Mouse (Mus musculus) sigmoid colon, adult 10 weeks (tissue): ENCODE measurements around the gene S100a13. TPM values are rescaled to one million over a fixed set of nuclear protein-coding genes. Genes with fewer than 3 reads are reported as not detected.

Experiments used
- polyA plus RNA-seq: library from polyadenylated mRNA; stranded (reverse); fragments of 350-450 nt; fragmentation: Illumina TruSeq; extraction: RNeasy Lipid Tissue Mini Kit (QIAGEN cat#74804); gene quantifications from one replicate; pipeline ENCODE4 v1.2.3, GENCODE M21; 2014; ENCODE audit warnings: low read depth, low replicate concordance

The S100a13 gene
- 15.8 TPM for polyA plus RNA-seq

DNA sequence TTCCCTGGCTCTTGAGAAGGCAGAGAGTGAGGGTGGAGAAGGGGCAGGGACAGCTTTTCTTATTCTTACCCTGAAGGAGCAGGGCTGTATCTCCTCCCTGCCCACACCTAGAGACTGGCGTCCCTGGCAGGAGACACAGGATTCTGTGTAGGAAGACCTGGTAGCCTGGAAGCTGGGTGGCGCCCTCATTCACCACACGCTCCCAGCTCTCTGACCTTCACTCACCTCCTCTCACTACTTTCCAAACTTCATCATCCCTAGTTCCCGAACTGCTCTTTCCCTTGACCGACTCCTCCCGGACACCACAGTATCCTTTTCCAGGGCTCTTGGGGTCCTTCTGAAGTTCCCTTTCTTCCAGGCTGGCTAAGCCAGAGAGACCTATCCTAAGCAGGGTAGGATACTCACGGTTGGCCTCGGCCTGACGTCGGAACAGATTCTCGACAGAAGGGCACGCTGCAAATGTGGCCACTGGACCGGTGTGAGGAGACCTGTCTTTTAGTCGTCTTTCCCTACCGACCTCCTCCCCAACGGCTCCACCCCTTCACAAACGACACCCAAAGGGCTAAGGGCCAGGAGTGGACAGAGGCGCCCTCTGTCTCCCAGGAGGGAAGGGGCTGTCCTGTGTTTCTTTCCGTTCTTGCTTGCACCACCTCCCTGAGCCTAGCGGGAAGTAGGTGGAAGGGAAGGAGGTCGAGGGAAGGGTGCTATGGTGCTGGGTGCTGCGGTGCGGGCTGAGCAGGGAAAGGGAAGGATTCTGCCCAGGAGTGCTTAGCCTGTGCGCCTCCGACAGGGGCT, at the start of gene S100a13, which contains the start of gene S100a1:
TSS of gene S100a13 (plus strand) at position 640 of the 795 bp plus-strand sequence.
TSS of gene S100a1 (minus strand) at position 597 of the 795 bp plus-strand sequence.

DNA sequence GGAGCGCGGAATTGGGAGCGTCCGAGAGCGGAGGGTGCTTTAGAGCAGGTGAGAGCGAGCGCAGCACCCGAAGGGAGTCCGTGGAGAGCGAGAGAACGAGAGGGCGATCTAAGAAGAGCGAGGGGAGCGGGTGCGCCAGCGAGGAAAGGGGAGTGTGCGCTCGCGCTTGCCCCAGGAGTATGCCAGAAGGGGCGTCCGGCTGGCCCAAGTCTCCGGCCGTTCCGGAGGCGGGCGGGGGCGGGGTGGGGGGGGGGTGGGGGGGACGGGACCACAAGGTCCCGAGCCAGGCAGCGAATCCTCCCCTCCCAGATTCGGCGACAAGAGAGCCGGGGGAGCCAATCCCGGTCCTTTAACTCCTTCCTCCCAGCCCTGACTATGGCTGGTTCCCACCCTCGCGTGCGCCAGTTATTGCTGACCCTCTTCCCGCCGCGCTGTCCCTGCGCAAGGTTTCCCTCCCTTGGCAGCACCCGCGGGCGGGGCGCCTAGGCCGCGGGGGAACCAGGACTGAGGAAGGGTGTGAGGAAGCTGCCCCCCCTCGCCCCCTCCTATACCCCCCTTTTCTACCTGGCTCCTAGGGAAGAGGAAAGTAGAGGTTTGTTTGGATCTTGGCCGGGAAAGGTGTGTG, 48.4 kb upstream of the S100a13 start, which contains the start of gene Npr1:
TSS of gene Npr1 (minus strand) at position 181 of the 625 bp plus-strand sequence.

DNA sequence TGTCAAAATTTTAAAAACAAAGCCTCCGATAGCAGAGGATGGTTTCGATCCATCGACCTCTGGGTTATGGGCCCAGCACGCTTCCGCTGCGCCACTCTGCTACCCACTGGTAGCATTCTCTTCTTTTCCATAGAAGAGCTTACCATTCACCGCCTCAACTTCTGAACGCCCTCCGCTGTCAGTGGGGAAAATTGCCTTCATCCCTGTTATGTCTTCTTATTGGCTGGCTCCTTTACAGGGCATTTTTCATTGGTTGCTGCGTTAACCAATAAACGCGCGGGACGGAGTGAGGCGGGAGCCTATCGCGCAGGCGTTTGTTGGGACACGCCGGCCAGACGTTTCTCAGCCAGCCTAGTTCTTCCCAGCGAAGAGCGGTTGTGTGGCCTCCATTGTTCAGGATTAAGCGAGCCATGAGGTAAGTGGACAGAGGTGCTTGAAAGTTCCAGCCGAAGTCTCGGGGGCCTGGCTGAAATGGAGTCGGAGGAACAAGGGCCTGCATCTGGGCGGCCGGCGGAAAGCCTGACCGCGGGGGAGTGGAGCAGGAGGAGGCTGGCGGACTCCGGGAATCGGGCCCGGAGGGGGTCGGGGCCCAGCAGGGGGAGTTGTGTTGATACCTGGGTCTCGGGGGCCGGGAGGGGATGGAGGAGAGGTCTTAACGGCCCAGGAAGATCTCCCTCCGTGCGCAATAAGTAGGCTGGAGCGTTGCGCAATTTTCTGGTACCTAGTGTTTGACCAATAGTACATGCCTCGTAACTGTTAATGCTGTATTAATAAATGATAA, 38.2 kb upstream of the S100a13 start, which contains the start of gene Ilf2:
TSS of gene Ilf2 (plus strand) at position 296 of the 781 bp plus-strand sequence.

DNA sequence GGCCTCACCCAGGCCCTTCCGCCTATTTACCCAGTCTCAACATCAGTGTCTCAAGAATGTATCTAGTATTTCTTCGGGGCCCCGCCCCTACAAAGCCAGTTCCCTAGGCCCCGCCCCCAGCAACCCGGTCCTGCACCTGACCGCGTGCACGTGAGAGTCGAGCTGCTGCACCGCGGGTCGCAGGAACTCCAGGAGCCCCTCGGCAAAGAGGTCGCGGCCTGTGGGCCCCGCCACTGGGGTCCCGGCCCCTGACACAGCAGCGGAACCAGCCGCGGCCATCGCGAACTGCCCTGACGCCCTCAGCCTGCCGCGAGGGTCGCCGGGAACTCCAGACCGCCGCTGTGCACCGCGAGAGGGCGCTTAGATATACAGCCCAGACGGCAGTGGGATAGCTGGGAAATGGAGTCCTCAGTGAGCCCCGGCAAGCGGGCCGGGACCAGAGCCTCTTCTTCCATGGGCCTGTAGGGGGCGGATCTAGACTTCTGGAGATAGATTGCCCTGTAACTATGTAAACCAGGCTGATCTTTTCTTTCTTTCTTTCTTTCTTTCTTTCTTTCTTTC, 23.5 kb upstream of the S100a13 start, which contains the start of gene Snapin:
TSS of gene Snapin (minus strand) at position 338 of the 561 bp plus-strand sequence.

DNA sequence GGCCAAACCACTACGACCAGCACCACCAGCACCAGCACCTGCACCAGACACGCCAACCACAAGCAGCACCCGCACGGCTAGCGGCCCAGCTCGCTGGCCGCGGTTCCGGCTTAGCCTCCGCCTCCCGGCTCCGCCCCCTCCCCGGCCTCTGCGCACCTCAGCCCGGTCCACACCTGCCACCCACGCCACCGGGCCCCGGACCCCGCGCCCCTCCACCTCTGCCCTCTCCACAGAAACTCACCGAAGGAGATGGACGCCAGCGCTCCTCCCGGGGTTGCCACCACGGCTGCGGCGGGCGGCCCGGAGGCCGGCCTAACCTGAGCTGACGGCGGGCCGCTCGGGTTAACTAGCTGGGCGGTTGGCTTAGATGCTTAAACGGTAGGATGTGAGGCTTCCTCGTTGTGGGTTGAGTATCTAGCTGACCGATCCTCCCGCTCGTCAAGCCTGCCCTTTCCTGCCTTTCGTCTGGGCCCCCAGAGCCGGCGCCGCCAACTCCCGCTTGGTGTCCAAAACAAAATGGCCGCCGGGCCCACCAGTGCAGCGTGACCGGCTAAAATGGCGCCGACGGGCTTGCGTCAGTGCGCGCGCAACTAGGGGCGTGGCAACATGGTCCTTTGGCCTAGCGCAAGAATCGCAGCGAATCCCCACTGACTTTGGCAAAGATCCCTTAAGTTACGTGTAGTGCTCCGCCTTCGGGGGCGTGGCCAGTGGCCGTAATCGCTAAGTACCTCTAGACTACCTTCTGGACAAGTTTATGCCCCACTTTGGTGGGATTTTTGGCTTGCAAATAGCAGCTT, 5.1 kb upstream of the S100a13 start, which contains the start of gene Chtop:
TSS of gene Chtop (minus strand) at position 549 of the 797 bp plus-strand sequence.

DNA sequence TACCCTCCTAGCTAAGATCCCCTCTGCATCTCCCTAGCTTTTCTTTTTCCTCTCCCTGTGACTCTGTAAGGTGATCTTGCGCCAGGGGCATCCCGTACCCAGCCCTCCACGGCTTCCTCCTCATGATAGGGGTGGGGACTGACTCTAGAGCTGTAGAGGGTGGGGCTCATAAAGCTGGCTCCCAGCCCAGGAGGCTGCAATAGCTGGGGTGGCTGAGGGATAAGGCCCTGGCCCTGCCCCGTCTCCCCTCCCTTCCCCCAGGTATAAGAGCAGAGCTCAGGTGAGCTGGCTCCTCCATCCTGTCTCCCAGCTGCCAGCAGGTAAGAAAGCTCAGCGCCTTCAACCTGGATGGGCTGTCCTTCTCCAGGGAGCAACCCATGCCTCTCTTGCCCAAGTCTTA, 12.3 kb downstream of the S100a13 start, which contains the start of gene S100a14:
TSS of gene S100a14 (plus strand) at position 277 of the 400 bp plus-strand sequence.

DNA sequence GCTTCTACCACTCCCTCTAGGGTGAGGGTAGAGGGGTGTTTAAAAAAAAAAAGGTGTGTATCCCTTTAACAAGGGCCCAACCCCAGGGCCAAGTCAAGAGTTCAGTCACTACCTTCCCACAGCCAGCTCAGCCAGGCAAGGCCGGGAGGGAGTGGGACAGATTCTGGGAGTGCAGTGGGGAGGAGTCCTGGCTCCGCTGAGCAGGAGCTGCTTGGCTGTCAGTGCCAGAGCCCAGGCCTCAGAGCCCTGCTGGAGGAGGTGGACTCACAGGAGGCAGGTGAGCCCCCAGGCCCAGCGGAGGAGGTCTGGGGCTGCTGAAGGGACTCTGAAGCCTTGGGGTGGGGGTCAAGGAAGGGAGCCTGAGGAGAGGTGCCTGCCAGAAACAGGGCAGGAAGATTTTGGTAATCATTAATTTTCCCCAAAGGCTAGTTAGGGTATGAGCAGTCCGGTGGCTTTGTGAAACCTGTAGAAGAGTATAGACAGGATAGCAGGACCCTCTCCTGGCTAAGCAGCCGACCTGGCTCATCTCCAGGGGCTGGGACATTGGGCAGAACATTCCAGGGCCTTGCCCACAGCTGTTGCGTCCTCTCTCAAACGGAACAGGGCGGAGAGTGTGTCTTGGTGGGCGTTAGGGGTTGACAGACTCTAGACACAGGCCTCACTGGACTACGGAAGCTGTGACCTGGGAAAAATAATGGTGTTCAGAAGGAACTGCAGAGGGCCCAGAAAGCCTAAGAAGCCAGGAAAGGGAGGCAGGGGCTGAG, 23.1 kb downstream of the S100a13 start, which contains the start of gene S100a16:
TSS of gene S100a16 (plus strand) at position 114 of the 764 bp plus-strand sequence.

DNA sequence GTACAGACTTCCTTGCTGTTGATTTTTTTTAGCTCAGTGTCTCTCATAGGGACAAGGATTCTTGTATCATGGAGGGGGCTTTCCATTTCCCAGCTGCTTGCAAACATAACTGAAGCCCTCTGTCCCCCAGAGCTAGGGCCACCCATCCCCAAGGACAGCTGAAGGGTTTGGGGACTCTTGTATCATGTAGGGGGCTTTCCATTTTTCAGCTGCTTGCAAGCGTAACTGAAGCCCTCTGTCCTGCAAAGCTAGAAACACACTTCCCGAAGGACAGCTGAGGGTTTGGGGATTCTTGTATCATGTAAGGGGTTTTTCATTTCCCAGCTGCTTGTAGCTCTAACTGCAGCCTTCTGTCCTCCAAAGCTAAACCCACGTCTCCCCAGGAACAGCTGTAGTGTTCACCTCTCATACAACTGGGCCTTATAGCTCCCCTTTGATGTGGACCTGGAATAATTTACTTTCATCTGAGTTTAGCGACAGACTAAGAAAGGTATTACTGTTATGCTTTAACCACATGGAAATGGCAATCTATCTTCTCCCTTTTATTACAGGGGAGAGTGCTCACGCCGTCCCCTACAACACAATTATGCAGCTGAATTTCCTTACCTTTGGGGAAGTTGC, 45.9 kb downstream of the S100a13 start, which contains the start of gene S100a3:
TSS of gene S100a3 (plus strand) at position 571 of the 621 bp plus-strand sequence.

Other genes starting within 250 kb of the S100a13 start
- 1.1 TPM for gene Dennd4b, start 249.2 kb upstream of the S100a13 start, polyA plus RNA-seq
- gene Gatad2b, start 221.3 kb upstream of the S100a13 start, polyA plus RNA-seq, result 45.0 TPM
- not detected for gene Slc27a3, start 124.5 kb upstream of the S100a13 start, polyA plus RNA-seq
- 19.1 TPM for gene Ints3, start 80.8 kb upstream of the S100a13 start, polyA plus RNA-seq
- gene Npr1, start 48.6 kb upstream of the S100a13 start, polyA plus RNA-seq, result 1.4 TPM
- 48.1 TPM for gene Ilf2, start 38.3 kb upstream of the S100a13 start, polyA plus RNA-seq
- gene Snapin, start 23.4 kb upstream of the S100a13 start, polyA plus RNA-seq, result 68.4 TPM
- gene Chtop, start 4.9 kb upstream of the S100a13 start, polyA plus RNA-seq, result 156 TPM
- 84.9 TPM for gene S100a1, start within 50 bp of the S100a13 start, polyA plus RNA-seq
- 53.2 TPM for gene S100a14, start 12.4 kb downstream of the S100a13 start, polyA plus RNA-seq
- 96.5 TPM for gene S100a16, start 22.8 kb downstream of the S100a13 start, polyA plus RNA-seq
- gene S100a3, start 46.1 kb downstream of the S100a13 start, polyA plus RNA-seq, result not detected
- not detected for gene S100a2, start 75.8 kb downstream of the S100a13 start, polyA plus RNA-seq
- not detected for gene Gm42674, start 87.5 kb downstream of the S100a13 start, polyA plus RNA-seq
- gene S100a4, start 89.3 kb downstream of the S100a13 start, polyA plus RNA-seq, result 13.6 TPM
- gene S100a5, start 94.1 kb downstream of the S100a13 start, polyA plus RNA-seq, result not detected
- gene S100a6, start 98.4 kb downstream of the S100a13 start, polyA plus RNA-seq, result 583 TPM
- 1.8 TPM for gene S100a7a, start 139.6 kb downstream of the S100a13 start, polyA plus RNA-seq
- 9.0 TPM for gene S100a8, start 154.5 kb downstream of the S100a13 start, polyA plus RNA-seq
- 2.4 TPM for gene S100a9, start 181.3 kb downstream of the S100a13 start, polyA plus RNA-seq
- not detected for gene Pglyrp4, start 212.5 kb downstream of the S100a13 start, polyA plus RNA-seq